Mouse (Mus musculus) adrenal gland (tissue): ENCODE data around the gene Gm10644.
"Not testable (repeated sequence)": the region's sequence is repeated elsewhere in the genome, so short reads cannot be mapped to it uniquely, and the experiment has no call there.

ENCODE experiments used
- intact Hi-C: fragments of 180-260 bp; cut with DNase I; formaldehyde crosslinking; loops from one replicate; pipeline ENCODE4 v1.15.1; 2025
- long read RNA-seq, 2 experiments: library from polyadenylated mRNA; unstranded; transcript quantifications; one replicate each; pipeline ENCODE4 v2.0.0; 2020; ENCODE audit warnings: borderline replicate concordance in 1 of 2; ENCODE audit not compliant: insufficient replicate concordance in 1 of 2

Gm10644 gene
- long read RNA-seq, experiment 1, partial matches to known transcripts: 0 of 2 reads
- long read RNA-seq, experiment 1, other reads (novel, unspliced or antisense): 2 of 2 reads
- long read RNA-seq, experiment 2: 0 reads

DNA sequence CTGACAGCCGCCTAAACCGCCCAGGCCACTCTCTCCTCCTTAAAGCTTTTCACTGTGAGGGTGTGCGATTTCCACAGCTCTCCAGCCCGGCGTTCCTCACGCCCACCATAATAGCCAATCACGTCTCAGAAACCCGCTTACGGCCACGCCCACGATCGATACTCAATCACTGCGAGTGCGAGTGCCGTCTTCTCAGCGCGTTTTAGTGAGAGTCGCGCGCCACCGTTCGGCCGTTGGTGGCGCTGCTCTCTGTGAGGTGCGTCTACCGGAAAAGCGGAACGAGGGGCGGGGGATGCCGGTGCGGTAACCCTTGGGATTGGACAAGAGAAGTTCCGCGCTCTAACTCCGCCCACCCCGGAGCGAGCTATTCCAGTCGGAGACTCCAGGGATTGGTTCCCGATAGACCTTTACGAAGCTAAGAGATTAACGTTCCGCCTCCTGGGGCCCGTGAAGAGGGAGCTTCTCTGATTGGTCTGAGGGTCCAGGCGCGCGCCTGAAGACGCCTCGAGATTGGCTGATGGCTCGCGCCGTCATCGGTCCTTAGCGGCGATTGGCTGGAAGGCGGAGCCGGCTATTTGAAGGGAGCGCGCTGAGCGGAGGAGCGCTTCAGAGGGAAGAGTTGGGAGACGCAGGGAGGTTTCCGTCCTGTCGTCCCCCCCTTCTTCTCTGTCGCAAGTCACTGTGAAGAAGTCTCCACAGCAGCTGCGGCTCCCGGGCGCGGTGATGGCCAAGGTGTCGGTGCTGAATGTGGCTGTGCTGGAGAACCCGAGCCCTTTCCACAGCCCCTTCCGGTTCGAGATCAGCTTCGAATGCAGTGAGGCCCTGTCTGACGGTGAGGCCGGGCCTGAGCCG is at the start of gene Gm10644, which contains the start of gene Asf1b:
TSS of gene Gm10644 (minus strand) at position 100 of the 852 bp plus-strand sequence.
TSS of gene Asf1b (plus strand) at position 402 of the 852 bp plus-strand sequence.
- intact Hi-C loops: loop anchor here (5.0 to 10.0 kb wide), 3 partner anchors 47 to 231 kb away; partner anchors contain the start of gene 1700067K01Rik

DNA sequence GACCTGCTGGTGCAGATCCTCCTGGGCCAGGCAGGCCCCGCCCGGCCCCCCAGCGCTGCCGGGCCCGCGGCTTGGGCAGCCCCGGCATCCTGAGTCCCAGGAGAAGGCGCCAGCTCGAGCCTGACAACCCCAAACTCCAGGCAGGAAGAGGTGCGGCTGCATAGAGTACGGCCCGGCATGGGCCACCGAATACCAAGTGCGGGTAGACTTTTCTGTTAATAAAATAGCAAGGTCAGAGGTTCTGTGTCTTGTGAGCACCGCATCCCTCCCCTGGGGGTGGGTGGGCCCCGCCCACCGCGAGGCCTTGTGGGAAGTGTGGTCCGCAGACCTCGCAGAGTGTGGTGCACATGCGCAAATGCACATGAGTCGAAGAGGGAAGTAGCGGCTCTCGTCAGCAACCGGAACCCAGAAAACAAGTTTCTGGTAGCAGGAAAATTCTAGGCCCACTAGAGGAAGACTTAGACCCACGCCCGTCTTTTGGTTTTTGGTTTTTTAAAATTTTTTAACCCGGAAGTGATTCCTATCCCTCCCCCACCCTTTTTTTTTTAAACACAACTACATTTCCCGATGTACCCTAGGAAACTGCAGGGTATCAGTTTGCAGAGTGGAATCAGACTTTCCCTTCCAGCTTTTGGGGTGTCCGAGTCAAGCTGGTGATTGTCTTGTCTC is 49.7 kb upstream of the Gm10644 start:
- intact Hi-C loops: loop anchor here (5.0 kb wide), 1 partner anchor 47 kb away; the partner anchor contains the start of genes Asf1b and Gm10644

DNA sequence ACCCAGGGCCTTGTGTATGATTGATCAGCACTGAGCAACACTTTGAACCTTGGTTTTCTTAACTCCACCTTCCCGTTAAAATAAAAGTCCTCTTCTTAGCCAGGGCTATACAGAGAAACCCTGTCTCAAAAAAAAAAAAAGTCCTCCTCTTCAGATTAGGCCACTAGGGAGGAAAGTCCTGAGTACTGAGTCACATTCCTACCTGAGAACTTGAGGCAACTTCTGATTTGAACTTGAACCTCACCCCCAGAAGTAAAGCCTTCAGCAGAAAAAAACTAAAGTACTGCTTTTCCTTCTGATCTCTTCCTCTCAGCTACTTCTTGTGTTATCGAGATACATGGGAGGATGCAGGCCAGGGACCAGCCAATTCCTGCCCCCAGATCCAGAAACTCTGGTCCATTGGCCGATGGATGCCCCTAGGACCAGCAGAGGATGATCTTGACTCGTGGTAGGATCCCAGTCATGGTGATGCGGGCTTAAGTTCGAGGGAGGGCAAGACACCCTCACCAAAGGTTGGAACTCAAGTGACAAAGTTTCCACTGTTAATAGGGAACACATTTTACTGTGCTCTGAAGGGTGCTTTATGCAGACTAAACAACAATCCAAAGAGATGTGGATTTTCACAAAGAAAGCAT is 48.7 kb upstream of the Gm10644 start:
- intact Hi-C loops: loop anchor here (5.0 kb wide), 1 partner anchor 46 kb away; the partner anchor contains the start of genes Asf1b and Gm10644

- intact Hi-C loops: loop anchor here (5.0 kb wide), 1 partner anchor 46 kb away; the partner anchor contains the start of genes Asf1b and Gm10644
Measured at GRCm38 (mm10) chr8:84002957-84003611, 48.1 kb upstream of the Gm10644 start.

DNA sequence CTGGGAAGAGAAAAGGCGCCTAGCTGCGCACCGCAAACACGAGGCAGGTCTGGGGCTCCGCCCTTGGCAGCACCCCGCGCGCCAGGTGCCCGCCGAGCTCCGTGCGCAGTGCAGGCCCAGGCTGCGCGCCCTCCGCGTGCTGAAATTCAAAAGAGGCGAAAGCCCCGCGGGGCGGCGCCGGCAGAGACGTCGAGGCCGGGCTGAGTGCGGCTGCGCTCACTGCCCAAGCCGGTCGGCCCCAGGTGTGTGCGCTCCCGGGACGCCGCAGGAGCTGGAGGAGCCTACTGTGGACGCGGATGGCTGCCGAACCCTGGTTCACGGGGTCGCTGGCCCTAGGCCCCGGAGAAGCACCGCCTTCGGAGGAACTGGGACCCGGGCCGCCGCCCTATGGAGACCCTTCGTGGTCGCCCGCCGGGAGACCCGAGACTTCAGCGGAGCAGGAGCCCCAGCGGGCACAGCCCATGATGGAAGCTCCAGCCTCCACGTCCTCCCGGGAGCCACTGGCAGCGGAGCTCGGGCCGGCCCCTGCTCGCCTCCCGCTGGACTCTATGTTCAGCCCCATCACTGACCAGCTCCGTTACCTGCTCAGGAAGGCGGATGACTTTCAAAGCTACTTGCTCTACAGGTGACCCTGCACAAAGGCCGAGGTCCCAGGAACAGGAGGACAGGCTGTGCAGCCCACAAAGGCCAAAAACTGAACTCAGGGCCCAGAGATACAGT is 46.4 kb upstream of the Gm10644 start, which contains the start of gene 1700067K01Rik:
TSS of gene 1700067K01Rik (plus strand) at position 222 of the 720 bp plus-strand sequence.
- intact Hi-C loops: loop anchor here (5.0 kb wide), 1 partner anchor 44 kb away; the partner anchor contains the start of genes Asf1b and Gm10644

DNA sequence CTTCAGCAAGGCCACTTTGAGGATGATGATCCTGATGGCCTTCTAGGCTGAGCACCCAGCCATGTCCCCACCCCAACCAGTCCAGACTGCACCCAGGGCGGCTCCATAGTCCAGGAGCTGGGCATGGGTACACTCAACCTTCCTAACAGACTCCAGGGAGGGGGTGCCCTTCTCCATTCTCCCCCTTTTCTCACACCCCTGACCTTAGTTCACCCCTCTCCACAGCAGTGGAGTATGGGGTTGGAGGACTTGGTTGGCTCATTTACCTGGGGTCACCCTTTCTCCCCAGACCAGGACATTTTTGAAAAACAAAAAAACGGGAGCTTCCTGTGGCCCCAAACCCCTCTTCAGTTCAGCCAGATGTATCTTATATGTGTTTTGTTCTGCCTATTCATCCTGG is 44.8 kb upstream of the Gm10644 start:
- intact Hi-C loops: loop anchor here (5.0 kb wide), 1 partner anchor 43 kb away; the partner anchor contains the start of genes Asf1b and Gm10644

- intact Hi-C loops: no loop called here
Measured at GRCm38 (mm10) chr8:83999057-83999705, 44.2 kb upstream of the Gm10644 start.

- intact Hi-C loops: no loop called here
Measured at GRCm38 (mm10) chr8:83998231-83999056, 43.4 kb upstream of the Gm10644 start.

DNA sequence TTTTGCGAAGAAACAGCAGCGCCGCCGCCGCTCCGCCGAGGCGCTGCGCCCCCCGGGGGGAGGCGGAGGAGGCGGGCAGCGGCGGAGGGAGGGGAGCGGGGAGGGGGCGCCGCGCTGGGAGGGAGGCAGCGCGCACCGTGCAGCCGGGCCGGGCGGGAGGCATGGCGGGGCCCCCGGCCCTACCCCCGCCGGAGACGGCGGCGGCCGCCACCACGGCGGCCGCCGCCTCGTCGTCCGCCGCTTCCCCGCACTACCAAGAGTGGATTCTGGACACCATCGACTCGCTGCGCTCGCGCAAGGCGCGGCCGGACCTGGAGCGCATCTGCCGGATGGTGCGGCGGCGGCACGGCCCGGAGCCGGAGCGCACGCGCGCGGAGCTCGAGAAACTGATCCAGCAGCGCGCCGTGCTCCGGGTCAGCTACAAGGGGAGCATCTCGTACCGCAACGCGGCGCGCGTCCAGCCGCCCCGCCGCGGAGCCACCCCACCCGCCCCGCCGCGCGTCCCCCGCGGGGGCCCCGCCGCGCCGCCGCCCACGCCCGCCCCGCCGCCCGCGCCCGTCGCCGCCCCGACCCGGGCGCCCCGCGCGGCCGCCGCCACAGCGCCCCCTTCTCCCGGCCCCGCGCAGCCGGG is 42.6 kb upstream of the Gm10644 start, which contains the start of gene Samd1:
TSS of gene Samd1 (plus strand) at position 162 of the 631 bp plus-strand sequence.
- intact Hi-C loops: no loop called here

- intact Hi-C loops: no loop called here
Measured at GRCm38 (mm10) chr8:83996567-83997505, 41.8 kb upstream of the Gm10644 start.

DNA sequence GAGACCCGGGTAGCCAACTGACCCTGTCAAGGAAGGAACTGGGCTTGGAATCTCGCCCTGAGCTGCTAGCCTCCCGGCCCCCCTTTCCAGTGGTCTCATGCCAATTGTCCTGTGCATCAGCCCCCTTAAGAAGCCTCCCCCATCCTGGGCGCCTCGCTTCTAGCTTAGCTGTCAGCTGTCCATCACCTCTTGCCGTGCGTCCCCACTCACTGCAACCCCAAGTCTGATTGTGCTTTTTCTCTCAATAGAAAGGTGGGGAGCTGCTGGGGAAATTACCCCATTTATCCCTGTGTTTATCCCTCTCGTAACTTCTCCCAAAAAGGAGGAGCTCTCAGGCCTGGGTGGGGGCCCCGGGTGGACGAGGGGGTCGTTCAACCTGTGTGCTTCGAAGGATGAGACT is 41.0 kb upstream of the Gm10644 start:
- intact Hi-C loops: no loop called here

DNA sequence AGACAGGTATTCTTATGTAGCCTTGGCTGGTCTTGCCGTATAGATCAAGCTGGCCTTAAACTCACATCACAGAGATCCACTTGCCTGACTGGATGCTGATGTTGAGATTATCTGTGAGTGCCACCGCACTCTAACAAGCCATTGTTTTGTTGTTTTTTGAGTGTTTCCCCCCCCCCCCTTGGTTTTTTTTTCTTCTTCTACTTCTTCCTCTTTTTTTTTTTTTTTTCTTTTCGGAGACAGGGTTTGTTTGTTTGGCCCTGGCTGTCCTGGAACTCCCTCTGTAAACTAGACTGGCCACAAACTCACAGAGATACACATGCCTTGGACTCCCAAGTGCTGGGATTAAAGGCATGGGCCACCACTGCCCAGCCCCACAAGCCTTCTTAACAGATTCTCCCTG is 39.0 kb upstream of the Gm10644 start:
- intact Hi-C loops: no loop called here

DNA sequence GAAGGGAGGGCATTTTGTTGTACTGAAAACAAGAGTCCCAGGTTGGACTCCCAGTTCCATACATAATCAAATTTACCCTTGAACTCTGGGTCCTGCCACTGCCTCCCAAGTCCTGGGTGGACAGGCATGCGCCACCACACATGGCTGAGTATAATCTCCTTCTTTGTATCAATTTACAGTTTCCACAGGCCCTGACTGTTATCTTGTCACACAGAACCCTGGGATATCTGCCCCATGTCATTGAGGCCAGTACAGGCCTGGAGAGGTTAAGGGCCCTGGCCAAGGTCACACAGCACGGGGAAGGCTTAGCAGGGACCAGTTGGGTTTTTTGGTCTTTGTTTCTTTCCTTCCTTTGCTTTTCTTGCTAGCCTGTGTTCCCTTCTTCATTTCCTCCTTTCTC is 37.5 kb upstream of the Gm10644 start:
- intact Hi-C loops: no loop called here

- intact Hi-C loops: no loop called here
Measured at GRCm38 (mm10) chr8:83990170-83990569, 35.2 kb upstream of the Gm10644 start.

DNA sequence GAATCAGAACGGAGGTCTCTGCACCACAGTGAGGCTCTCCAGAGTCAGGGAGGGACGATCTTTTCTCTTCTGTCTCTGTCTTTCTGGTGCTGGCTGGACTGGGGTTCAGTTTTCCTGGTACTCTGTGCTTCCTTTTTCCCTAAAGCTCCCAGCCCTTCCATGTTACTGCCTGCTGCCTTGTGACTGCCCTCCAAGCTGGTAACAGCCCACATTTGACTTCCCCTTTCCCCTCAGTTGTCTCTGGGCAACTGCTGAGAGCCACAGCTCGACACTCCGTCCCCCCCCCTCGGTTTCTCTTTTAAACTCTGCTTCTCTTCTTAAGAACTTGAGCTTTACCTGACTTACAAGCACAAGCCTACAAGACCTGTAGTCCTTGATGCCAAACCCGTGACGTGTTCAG is 34.2 kb upstream of the Gm10644 start:
- intact Hi-C loops: no loop called here

DNA sequence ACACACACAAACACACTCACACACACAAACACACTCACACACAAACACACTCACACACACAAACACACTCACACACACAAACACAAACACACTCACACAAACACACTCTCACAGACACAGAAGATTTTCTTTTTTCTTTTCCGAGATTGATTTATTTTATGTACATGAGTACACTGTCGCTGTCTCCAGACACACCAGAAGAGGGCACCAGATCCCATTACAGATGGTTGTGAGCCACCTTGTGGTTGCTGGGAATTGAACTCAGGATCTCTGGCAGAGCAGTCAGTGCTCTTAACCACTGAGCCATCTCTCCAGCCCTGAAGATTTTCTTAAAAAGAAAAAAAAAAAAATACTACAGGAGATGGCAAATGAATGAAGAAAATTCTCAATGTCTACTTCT is 28.2 kb upstream of the Gm10644 start:
- intact Hi-C loops: not testable (repeated sequence)

DNA sequence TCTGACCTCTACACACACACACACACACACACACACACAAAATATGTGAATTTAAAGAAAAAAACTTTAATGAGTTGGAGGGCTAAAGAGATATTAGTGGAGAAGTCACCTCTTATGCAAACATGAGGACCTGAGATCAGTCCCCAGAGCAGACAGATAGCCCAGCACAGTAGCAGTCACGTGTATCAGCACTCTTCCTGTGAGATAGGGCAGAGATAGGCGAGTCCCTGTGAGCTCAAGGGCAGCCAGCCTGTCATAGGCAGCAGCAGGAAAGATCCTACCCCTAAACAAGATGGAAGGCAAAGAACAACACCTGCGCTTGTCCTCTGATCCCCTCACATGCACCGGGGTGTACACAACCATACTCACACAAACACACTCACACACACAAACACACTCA is 27.4 kb upstream of the Gm10644 start:
- intact Hi-C loops: no loop called here
